Mouse (Mus musculus) frontal cortex, adult (tissue): Measurements from ENCODE around the gene Crlf1.
A peak's percentile ranks its signal among the peaks of the same experiment; 100 is the strongest.
"Not testable (repeated sequence)": the region's sequence is repeated elsewhere in the genome, so short reads cannot be mapped to it uniquely, and the experiment has no call there.

ENCODE experiments used
- ATAC-seq: cut with Nextera tagmentation; 2 replicates; pipeline ENCODE4 v1.9.2; 2017; ENCODE audit warnings: mild to moderate bottlenecking, moderate library complexity, mixed read lengths; ENCODE audit not compliant: low TSS enrichment

Gene Crlf1

GRCm38 (mm10) chr8:70495771-70496062 is 2.8 kb downstream of the Crlf1 start:
- no peak for ATAC-seq

- no peak for ATAC-seq
These were observed 7.7 kb downstream of the Crlf1 start for GRCm38 (mm10) chr8:70500386-70501301.

DNA sequence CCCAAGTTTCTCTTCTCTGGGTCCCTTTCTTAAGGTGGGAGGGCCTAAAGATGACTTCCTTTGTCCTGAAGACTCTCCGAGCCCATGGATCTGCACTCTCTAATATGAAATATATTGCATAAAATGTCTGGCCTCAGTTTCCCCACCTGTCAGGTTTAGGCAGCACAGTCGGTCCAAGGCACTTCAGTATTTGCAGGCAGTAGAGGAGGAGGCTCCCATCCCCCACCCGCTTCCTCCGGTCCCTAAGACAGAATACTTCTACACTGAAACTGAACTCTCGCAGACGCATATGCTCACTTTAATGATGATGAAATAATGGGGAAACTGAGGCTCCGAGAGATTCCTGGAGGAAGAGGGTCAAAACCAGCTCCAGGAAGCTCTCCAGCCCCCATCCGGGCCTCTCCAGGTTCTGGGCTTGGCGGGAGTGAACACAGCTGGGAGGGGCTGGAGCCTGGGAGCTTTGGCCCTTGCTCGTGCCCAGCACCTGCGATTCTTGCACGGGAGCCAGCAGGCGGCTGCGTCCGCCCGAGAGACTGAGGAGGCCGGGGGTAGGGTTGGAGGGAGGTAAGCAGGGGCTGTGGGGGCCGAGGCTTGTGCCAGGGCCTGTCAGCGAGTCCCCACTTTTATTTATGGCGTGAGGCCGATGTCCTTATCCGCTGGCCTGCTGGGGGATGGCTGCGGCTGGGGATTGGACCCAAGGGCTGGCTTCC is 9.0 kb downstream of the Crlf1 start:
- no peak for ATAC-seq

GRCm38 (mm10) chr8:70502540-70502939 is 9.6 kb downstream of the Crlf1 start:
- ATAC-seq: no peak

DNA sequence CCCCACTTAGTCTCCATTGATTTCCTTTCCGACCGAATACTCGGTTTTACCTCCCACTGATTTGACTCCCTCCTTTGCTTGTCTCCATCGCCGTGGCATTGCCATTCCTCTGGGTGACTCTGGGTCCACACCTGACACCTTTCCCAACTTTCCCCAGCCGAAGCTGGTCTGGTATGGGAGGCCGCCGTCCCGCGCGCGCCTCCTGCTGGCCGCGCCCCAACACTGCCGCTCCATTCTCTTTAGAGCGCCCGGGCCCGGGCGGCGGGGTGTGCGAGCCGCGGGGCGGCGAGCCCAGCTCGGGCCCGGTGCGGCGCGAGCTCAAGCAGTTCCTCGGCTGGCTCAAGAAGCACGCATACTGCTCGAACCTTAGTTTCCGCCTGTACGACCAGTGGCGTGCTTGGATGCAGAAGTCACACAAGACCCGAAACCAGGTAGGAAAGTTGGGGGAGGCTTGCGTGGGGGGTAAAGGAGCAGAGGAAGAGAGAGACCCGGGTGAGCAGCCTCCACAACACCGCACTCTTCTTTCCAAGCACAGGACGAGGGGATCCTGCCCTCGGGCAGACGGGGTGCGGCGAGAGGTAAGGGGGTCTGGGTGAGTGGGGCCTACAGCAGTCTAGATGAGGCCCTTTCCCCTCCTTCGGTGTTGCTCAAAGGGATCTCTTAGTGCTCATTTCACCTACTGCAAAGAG is 10.2 kb downstream of the Crlf1 start:
- ATAC-seq: 0 out of 2 replicates have a peak, but pooled peaks have one; percentile 12

GRCm38 (mm10) chr8:70504291-70504716 is 11.3 kb downstream of the Crlf1 start:
- no peak for ATAC-seq

- ATAC-seq: peak; percentile 10; the same call in 1 of the 2 replicates
These were observed 11.9 kb downstream of the Crlf1 start for GRCm38 (mm10) chr8:70504851-70505250.

- no peak for ATAC-seq
These were observed 12.9 kb downstream of the Crlf1 start for GRCm38 (mm10) chr8:70505698-70506327.

DNA sequence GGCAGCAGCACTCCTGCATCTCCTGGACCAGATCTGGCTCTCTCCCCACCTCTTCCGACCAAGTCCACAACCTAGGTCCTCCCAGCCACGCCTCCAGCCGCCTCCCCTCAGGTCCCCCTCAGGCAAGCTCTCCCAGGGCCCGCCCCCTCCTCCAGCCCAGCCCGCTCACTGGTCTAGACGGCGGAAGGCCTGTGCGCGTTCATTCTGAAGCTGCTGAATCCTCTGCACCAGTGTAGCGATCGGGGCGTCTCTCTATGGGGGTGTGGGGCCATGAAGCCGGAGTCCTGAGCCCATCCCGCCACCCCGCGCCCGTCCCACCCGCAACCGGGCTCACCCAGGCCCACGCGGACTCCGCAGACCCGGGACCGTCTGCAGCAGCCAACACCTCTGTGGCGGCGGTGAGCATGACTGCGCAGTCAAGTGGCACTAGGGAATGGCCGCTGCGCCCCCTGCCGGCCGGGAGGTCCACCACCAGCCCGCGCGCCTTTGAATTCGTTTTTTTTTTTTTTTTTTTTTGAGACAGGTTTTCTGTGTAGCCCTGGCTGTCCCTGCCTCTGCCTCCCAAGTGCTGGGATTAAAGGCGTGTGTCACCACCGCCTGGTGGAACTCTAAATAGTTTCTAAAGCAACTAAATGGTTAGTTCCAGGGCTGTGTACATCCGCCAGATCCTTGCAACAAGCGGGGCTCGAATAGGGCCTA is 13.5 kb downstream of the Crlf1 start, which contains the start of gene Rex1bd:
Gene Rex1bd (minus strand): TSS at position 425 of the 699 bp plus-strand sequence.
- ATAC-seq: peak; percentile 57

- no peak for ATAC-seq
These were observed 14.1 kb downstream of the Crlf1 start for GRCm38 (mm10) chr8:70507027-70507393.

- no peak for ATAC-seq
These were observed 16.5 kb downstream of the Crlf1 start for GRCm38 (mm10) chr8:70509281-70509952.

DNA sequence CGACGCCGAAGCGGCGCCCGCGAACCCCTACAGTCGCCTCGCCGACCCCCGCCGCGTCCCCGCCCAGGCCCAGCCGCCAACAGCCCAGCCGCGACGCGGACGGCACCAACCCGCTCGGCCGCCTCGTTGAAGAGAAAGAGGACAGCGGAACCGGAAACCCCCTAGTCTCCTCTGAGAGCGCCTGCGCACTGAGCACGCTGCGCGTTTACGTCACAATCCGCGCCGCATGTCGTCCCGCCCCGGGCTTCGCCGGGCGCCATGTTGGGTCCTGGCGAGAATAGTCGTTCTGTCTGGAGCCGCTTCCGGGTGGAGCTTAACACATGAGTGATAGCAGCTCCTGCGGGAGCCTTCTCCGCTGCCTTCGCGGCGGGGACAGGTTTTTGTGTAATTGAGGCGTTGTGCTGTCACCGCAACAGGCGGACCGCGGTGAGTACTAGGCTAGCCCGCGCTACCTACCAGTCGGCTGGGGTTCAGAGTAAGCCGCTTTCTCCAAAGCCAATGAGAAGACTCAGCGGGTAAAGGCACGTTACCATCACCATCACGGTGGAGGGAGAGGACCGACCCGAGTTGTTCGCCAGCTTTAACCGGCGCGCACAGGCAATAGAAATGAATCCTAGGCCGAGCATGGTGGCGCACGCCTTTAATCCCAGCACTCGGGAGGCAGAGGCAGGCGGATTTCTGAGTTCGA is 17.4 kb downstream of the Crlf1 start, which contains the start of gene Uba52:
Gene Uba52 (minus strand): TSS at position 574 of the 688 bp plus-strand sequence.
- ATAC-seq: peak; percentile 80

GRCm38 (mm10) chr8:70511174-70511573 is 18.2 kb downstream of the Crlf1 start:
- ATAC-seq: not testable (repeated sequence)

- no peak for ATAC-seq
These were observed 18.8 kb downstream of the Crlf1 start for GRCm38 (mm10) chr8:70511770-70512169.

- no peak for ATAC-seq
These were observed 19.4 kb downstream of the Crlf1 start for GRCm38 (mm10) chr8:70512253-70512903.

DNA sequence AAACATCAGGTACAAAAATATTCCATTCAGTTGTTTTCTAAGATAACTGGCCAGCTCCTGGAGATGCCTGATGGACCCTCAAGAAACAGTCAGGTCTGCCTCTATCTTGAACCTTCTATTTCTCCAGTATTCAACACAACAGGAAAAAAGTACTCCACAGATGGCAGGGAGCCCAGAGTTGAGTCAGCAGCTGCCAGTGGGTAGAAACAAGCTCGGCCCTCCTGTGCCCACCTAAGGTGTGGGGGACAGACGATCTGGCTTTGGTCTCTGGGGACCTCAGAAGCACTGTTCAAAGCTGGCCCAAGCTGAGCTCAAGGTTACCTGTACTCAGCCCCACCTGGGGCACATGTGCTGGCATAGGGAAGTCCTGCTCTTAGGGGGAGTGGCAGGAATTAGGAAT is 20.5 kb downstream of the Crlf1 start:
- ATAC-seq: peak; percentile 26; the same call in 1 of the 2 replicates

DNA sequence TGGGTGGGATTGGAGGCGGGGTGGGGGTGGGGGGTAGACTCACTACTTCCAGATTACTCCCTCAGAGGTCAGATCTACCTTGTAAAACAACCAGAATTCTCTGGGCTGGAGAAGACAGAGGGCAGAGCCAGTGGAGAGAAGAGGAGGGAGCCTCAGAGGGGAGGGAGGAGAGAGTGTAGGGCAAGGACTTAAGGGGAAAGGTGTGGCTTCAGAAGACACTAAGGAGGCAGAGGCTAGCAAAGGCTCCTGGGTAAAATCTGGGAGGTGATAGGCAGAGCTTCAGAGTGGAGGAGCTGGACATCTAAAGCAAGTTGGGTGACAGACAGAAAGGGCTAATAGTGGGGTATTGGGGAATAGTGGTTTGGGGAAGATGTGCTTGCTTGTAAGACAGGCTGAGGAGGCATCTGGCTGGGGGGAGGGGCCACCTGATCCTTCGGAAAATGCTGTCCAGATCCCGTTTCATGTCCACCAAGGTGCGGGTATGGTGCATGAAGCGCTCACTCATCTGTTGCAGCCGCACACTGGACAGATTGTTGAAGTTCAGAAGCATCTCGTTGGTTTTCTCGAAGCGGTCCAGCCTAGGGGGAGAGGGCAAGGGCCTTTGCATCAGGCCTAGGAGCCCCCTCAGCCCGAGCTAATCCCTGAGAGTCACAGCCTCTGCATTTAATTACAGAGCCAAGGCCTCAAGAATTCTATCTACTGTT is 25.1 kb downstream of the Crlf1 start:
- ATAC-seq: no peak

DNA sequence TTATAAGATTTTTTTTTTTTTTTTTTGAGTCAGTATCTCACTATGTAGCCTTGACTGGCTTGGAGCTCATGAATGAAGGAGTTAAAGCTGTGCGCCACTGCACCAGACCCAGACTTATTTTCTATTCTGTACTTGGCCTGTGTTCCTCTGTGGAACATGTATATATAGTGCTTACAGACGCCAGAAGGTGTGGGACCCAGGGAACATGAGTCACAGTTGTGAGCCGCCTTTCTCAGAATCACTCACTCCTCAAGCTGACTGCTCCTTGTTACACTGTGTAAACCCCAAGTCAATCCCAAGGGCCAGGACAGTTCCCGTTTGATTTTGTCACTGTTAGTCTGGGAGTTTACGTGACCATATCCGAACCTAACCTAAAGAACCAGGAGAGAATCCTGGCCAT is 26.1 kb downstream of the Crlf1 start:
- peak; percentile 41; the same call in 1 of the 2 replicates for ATAC-seq

- no peak for ATAC-seq
These were observed 26.6 kb downstream of the Crlf1 start for GRCm38 (mm10) chr8:70519606-70520005.
